Mouse (Mus musculus) lung, postnatal 0 days (tissue): ENCODE measurements around the gene Nab2. TPM values are rescaled to one million over a fixed set of nuclear protein-coding genes. Genes with fewer than 3 reads are reported as not detected.

Source experiments
- ATAC-seq: fragments of 200-750 bp; cut with Nextera tagmentation; 2 replicates; pipeline ENCODE4 v1.8.0; 2017; ENCODE audit warnings: moderate library complexity
- DNase-seq: peaks from one replicate; pipeline ENCODE4 v3.0.0-alpha.2; 2016; ENCODE audit warnings: low spot score
- H3K27ac ChIP-seq: fragments of 300-500 bp; sonication (generic); 2 replicates; pipeline ENCODE4 v1.5.1; 2014; ENCODE audit warnings: antibody characterized with exemption, mild to moderate bottlenecking, low read length, mixed read lengths
- H3K27me3 ChIP-seq: fragments of 300-500 bp; sonication (generic); replicated peaks from 2 replicates; pipeline ENCODE4 v1.6.1; 2014; ENCODE audit warnings: low read length, mixed read lengths; ENCODE audit not compliant: insufficient read depth
- H3K36me3 ChIP-seq: fragments of 300-500 bp; sonication (generic); 2 replicates; pipeline ENCODE4 v1.6.1; 2014; ENCODE audit warnings: low read length, mixed read lengths; ENCODE audit not compliant: insufficient read depth
- H3K4me1 ChIP-seq: fragments of 300-500 bp; sonication (generic); 2 replicates; pipeline ENCODE4 v1.6.1; 2014; ENCODE audit warnings: antibody characterized with exemption, low read depth, low read length, mixed read lengths; ENCODE audit not compliant: insufficient read depth
- H3K4me2 ChIP-seq: fragments of 300-500 bp; sonication (generic); replicated peaks from 2 replicates; pipeline ENCODE4 v1.6.1; 2014; ENCODE audit warnings: low read depth, mild to moderate bottlenecking, low read length, moderate library complexity, mixed read lengths
- H3K4me3 ChIP-seq: fragments of 300-500 bp; sonication (generic); 2 replicates; pipeline ENCODE4 v1.5.1; 2014; ENCODE audit warnings: low read depth, low read length
- H3K9ac ChIP-seq: fragments of 300-500 bp; sonication (generic); replicated peaks from 2 replicates; pipeline ENCODE4 v1.6.1; 2014; ENCODE audit warnings: low read depth, mild to moderate bottlenecking
- H3K9me3 ChIP-seq: fragments of 300-500 bp; sonication (generic); 2 replicates; pipeline ENCODE4 v1.6.1; 2016; ENCODE audit warnings: low read length, mixed read lengths
- CTCF ChIP-seq: IDR thresholded peaks from 2 replicates; pipeline ENCODE4 v1.5.1; 2016; ENCODE audit warnings: antibody characterized with exemption, mild to moderate bottlenecking
- EP300 ChIP-seq: IDR thresholded peaks from 2 replicates; pipeline ENCODE4 v1.6.1; 2016; ENCODE audit warnings: antibody characterized with exemption, mild to moderate bottlenecking, control low read depth
- WGBS: fragments of 180-500 bp; shearing (Covaris S2); extraction: QIAGEN DNeasy Blood & Tissue Kit; methylation state at CpG from one replicate; pipeline ENCODE4 v1.1.7; 2014; 5-methylcytosine and 5-hydroxymethylcytosine counted together
- polyA plus RNA-seq: library from polyadenylated mRNA; unstranded; fragments of >200 nt; fragmentation: Nextera tagmentation; extraction: Ambion mirVana; gene quantifications from 2 replicates; pipeline ENCODE4 v1.2.1, GENCODE M21; 2015

Gene Nab2
- polyA plus RNA-seq, 1 experiment from 2014 or later: 8.4 TPM

DNA sequence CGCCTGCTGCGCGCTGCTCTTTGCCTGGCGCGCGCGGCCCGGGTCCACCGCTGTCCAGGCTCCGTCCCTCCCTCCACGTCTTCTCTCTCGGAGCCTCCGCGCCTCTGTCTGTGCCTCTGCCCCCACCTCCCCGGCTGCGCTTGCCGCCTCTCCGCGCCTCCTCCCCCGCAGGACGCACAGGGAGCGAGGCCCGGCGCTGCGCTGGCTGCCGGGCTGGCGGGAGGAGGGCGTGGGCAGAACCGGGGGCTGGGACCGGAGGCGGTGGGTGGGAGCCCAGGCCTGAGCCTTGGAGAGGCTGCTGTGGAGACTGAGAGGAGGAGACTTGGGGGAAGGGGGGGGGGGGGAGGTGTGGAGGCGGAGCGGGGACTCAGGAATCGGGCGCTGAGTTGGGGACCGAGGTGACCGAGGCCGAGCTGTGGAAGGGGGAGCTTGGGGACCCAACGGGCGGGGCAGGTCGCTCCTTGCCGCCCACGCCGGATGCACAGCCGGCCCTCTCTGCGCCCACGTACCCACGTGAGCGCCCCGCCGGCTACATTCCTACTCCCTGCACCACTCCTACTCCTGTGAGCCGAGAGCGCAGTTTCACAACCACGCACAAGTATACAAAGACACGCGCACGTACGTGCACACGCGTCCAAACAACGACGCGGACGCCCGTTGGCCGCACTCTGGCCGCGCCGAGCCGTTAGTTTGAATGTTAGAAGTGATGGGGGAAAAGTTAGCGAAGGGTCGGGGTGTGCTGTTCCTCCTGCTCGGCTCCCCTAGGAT, 1.7 kb downstream of the Nab2 start, which contains the start of gene Nemp1:
Gene Nemp1 (plus strand): TSS at position 401 of the 768 bp plus-strand sequence.
- ATAC-seq (peak; percentile 69), DNase-seq (peak; percentile 96)
- no peaks in the 10 kb centered on the region for H3K9me3 ChIP-seq
- TF ChIP-seq CTCF: no peak; the same call in 1 of the 2 replicates
- TF ChIP-seq EP300: no peak
- 5% methylated on average over 48 of the region's 73 CpGs for WGBS
- peak within 1 kb of the TSS; percentile 85 for H3K4me2 ChIP-seq
- H3K4me1 ChIP-seq: peaks cover 34% of the 10 kb centered on the region
- 0 out of 2 replicates have a peak, but pooled peaks cover 5% of the 10 kb centered on the region for H3K36me3 ChIP-seq
- no peaks in the 10 kb centered on the region for H3K27me3 ChIP-seq
- H3K27ac ChIP-seq: peak within 1 kb of the TSS; percentile 99
- peak within 1 kb of the TSS; percentile 70 for H3K4me3 ChIP-seq
- H3K9ac ChIP-seq: peak within 1 kb of the TSS; percentile 53

DNA sequence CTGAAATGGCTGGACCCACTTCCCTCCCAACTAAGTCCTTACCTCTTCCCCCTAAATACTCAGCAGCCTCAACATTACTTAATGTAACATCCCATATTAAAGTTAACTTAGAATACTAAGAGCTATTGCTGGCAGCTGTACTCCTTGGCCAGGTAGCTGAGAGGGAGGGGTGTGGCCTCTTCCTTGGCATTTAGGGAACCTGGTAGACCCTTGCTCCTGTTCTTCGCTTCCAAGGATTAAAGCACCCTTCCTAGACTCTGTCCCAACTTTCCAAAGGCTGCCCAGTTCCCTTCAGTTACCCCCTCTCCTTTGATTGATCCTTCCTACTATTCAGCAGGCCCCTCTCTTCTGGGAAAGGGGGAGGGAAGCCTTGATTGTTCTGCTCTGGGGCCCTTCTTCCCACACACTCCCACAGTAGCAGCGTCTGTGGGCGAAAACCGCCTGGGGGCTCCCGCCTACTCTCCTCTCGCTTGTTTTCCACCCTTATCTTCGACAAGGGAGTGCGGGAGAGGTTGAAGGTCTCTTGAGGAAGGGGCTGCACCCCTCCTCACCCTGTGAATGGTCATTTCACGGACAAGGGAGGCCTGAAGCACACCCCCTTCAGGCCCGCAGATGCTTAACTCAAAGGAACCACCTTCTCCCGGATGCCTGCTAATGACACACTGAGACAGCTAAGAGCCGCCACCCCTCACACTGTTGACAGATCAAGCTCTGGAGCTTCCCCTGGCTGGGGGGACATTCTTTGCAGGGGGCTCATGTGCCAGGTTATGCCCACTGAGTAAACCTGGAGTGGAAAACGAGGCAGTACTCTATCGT, 2.8 kb downstream of the Nab2 start:
- H3K4me1 ChIP-seq: peaks cover 39% of the 10 kb centered on the region
- peak overlapping the region; percentile 53 for H3K9ac ChIP-seq
- WGBS: 6% methylated on average over 14 of the region's 14 CpGs
- ATAC-seq (no peak), DNase-seq (peak; percentile 70)
- peak overlapping the region; percentile 85 for H3K4me2 ChIP-seq
- H3K9me3 ChIP-seq: no peaks in the 10 kb centered on the region
- H3K36me3 ChIP-seq: 0 out of 2 replicates have a peak, but pooled peaks cover 5% of the 10 kb centered on the region
- H3K4me3 ChIP-seq: peak overlapping the region; percentile 70
- peak; percentile 53 for TF ChIP-seq CTCF
- TF ChIP-seq EP300: no peak
- H3K27me3 ChIP-seq: no peaks in the 10 kb centered on the region
- H3K27ac ChIP-seq: peak overlapping the region; percentile 99

DNA sequence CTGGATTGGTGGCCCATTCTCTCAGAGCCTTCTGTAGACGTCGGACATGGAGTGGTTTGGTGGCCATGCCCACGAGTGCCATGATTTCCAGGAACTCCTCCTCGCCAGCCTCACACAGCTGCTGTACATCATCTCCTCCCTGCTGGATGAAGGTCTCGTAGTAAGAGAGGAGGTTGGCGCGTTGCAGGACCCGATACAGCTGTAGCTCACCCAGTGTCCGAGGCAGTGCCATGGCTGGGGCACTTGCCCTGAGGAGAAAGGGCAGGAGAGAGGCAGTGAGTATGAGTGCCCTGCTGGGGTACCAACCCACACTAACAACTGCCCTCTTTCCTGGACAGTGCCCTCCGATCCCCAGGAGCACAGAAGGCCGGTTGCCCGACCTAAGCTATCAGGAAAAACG, 3.5 kb downstream of the Nab2 start:
- no peak for DNase-seq
- no peak for ATAC-seq
- no peaks in the 10 kb centered on the region for H3K27me3 ChIP-seq
- TF ChIP-seq CTCF: no peak
- TF ChIP-seq EP300: no peak
- H3K4me2 ChIP-seq: peak overlapping the region; percentile 85
- peaks cover 10% of the 10 kb centered on the region for H3K36me3 ChIP-seq
- H3K4me3 ChIP-seq: no peak overlapping the region
- WGBS: 38% methylated on average over 11 of the region's 13 CpGs
- peak overlapping the region; percentile 53; the same call in 1 of the 2 replicates for H3K9ac ChIP-seq
- 0 out of 2 replicates have a peak overlapping the region, but pooled peaks have one; percentile 99 for H3K27ac ChIP-seq
- no peaks in the 10 kb centered on the region for H3K9me3 ChIP-seq
- peaks cover 39% of the 10 kb centered on the region for H3K4me1 ChIP-seq

DNA sequence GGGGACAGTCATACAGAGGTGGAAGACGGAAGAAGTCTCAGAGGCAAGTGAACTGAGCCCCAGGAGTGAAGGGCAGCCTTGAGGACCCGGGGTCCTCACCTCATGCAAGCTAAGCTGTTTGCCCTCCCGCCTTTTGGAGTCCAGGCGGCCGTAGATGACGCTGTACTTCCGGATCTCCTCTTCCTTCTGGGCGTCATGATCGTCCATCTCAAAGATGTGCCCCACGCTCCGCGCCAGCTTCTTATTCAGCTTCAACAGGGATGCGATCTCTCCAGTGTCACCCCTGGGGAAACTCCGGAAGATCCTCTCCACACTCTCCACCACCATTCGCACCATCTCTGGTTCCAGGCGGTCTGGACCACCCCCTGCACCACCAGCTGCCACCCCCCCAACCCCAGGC, 4.2 kb downstream of the Nab2 start:
- TF ChIP-seq EP300 (no peak), CTCF (no peak)
- no peak for ATAC-seq
- peaks cover 37% of the 10 kb centered on the region for H3K4me1 ChIP-seq
- peak overlapping the region; percentile 73 for H3K27ac ChIP-seq
- peak overlapping the region; percentile 85 for H3K4me2 ChIP-seq
- H3K9ac ChIP-seq: no peak overlapping the region
- 48% methylated on average over 15 of the region's 16 CpGs for WGBS
- H3K36me3 ChIP-seq: peaks cover 17% of the 10 kb centered on the region
- H3K27me3 ChIP-seq: no peaks in the 10 kb centered on the region
- no peak overlapping the region for H3K4me3 ChIP-seq
- DNase-seq: no peak
- H3K9me3 ChIP-seq: no peaks in the 10 kb centered on the region

DNA sequence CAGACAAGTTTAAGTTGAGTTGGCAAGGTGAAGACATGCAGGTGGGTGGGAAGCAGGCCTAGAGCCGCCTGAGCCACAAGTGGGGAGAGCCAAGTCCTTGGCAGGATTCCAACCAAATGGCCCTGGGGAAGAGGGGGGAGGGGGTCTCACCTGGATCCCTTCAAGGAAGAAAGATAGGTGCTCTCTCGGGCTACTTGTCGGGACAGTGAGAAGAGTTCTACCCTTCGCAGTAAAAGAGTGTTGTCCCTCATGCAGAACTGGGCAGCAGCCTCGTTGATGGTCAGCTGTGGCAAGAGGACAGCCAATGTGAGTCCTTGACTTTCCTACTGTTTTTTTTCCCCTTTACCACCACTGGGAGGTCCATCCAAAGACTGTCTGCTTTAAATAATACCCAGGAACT, 4.8 kb downstream of the Nab2 start:
- H3K4me2 ChIP-seq: no peak overlapping the region
- DNase-seq (no peak), ATAC-seq (no peak)
- 34% methylated on average over 5 of the region's 5 CpGs for WGBS
- H3K36me3 ChIP-seq: peaks cover 17% of the 10 kb centered on the region
- peaks cover 34% of the 10 kb centered on the region for H3K4me1 ChIP-seq
- no peak overlapping the region for H3K9ac ChIP-seq
- H3K9me3 ChIP-seq: no peaks in the 10 kb centered on the region
- no peaks in the 10 kb centered on the region for H3K27me3 ChIP-seq
- no peak overlapping the region for H3K4me3 ChIP-seq
- H3K27ac ChIP-seq: peak overlapping the region; percentile 73
- no peak for TF ChIP-seq CTCF
- TF ChIP-seq EP300: no peak

DNA sequence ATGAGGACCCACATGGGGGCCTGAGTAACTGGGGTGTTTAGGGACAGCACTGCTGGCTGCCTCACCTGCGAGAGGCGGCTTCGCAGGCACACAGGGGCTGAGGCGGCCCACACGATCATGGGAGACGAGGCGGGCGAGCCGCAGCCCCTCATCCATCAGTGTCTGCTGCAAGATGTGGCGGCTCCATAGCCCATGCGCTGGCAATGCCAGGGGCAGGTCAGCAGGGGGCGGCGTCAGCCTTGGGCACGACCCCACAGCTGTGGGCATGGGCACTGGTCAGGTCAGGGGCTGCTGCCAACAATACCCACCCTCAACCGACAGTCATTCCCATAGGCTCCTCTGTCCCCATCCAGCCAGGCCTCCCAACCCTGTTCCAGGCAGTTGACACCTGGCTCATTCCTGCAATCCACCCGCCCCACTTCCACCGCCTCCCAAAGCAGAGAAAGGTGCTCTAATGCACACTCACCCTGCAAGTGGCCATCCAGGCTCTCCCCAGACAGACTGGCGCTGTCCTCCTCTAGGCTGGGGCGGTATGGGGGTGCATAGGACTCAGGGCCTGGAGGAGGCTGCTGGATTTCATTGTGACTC, 5.6 kb downstream of the Nab2 start:
- H3K4me2 ChIP-seq: peak overlapping the region; percentile 58; the same call in 1 of the 2 replicates
- no peaks in the 10 kb centered on the region for H3K27me3 ChIP-seq
- H3K4me1 ChIP-seq: peaks cover 34% of the 10 kb centered on the region
- H3K9me3 ChIP-seq: no peaks in the 10 kb centered on the region
- peak overlapping the region; percentile 73 for H3K27ac ChIP-seq
- DNase-seq (no peak), ATAC-seq (no peak)
- 25% methylated on average over 17 of the region's 19 CpGs for WGBS
- no peak overlapping the region for H3K4me3 ChIP-seq
- H3K36me3 ChIP-seq: peaks cover 17% of the 10 kb centered on the region
- TF ChIP-seq EP300: no peak
- TF ChIP-seq CTCF: peak; percentile 64
- no peak overlapping the region for H3K9ac ChIP-seq
